Mouse (Mus musculus): ENCODE measurements at regions not wholly inside any gene's neighbourhood (a gene's known extent, or its start where the extent isn't known, plus 50 kb on each side); places are given as distances from the start of the nearest gene placed in this dataset.

- TF ChIP-seq CTCF (IDR thresholded peaks at IDR 0.05), result no peak
- no peak for TF ChIP-seq EP300 (IDR thresholded peaks at IDR 0.05)
Observed at GRCm38 (mm10) chrX:21433501-21433900, 50.8 kb upstream of the Agtr2 start.

Measured in lung, postnatal 0 days (tissue).